Mouse (Mus musculus) intestine, postnatal 0 days (tissue): Measurements from ENCODE around the gene Ppm1f. TPM values are rescaled to one million over a fixed set of nuclear protein-coding genes. Genes with fewer than 3 reads are reported as not detected.
A peak's percentile ranks its signal among the peaks of the same experiment; 100 is the strongest.

Experiments
- ATAC-seq: fragments of 200-750 bp; cut with Nextera tagmentation; 2 replicates; pipeline ENCODE4 v1.8.0; 2017; ENCODE audit warnings: mild to moderate bottlenecking, moderate TSS enrichment, moderate library complexity
- H3K27ac ChIP-seq: fragments of 300-500 bp; sonication (generic); 2 replicates; pipeline ENCODE4 v1.5.1; 2014; ENCODE audit warnings: mild to moderate bottlenecking, low read depth, low read length, moderate library complexity
- H3K27me3 ChIP-seq: fragments of 300-500 bp; sonication (generic); replicated peaks from 2 replicates; pipeline ENCODE4 v1.6.1; 2014; ENCODE audit warnings: low read length, mixed read lengths; ENCODE audit not compliant: control insufficient read depth, insufficient read depth
- H3K36me3 ChIP-seq: fragments of 300-500 bp; sonication (generic); 2 replicates; pipeline ENCODE4 v1.6.1; 2014; ENCODE audit warnings: mild to moderate bottlenecking, moderate library complexity; ENCODE audit not compliant: control insufficient read depth, insufficient read depth
- H3K4me1 ChIP-seq: fragments of 300-500 bp; sonication (generic); replicated peaks from 2 replicates; pipeline ENCODE4 v1.6.1; 2014; ENCODE audit warnings: antibody characterized with exemption, low read length, mixed read lengths; ENCODE audit not compliant: control insufficient read depth, insufficient read depth
- H3K4me2 ChIP-seq: fragments of 300-500 bp; sonication (generic); replicated peaks from 2 replicates; pipeline ENCODE4 v1.6.1; 2014; ENCODE audit warnings: low read depth, mild to moderate bottlenecking, moderate library complexity
- H3K4me3 ChIP-seq: fragments of 300-500 bp; sonication (generic); 2 replicates; pipeline ENCODE4 v1.5.1; 2014; ENCODE audit warnings: low read depth, low read length
- H3K9ac ChIP-seq: fragments of 300-500 bp; sonication (generic); 2 replicates; pipeline ENCODE4 v1.6.1; 2014; ENCODE audit warnings: mild to moderate bottlenecking, low read depth, low read length
- H3K9me3 ChIP-seq: fragments of 300-500 bp; sonication (generic); 2 replicates; pipeline ENCODE4 v1.6.1; 2016; ENCODE audit warnings: mixed run types; ENCODE audit not compliant: control insufficient read depth
- CTCF ChIP-seq: sonication (generic); IDR thresholded peaks from 2 replicates; pipeline ENCODE4 v1.5.1; 2016; ENCODE audit warnings: low read depth, mild to moderate bottlenecking, control low read depth, antibody characterized with exemption, moderate library complexity
- WGBS: fragments of 180-500 bp; shearing (Covaris S2); extraction: QIAGEN DNeasy Blood & Tissue Kit; methylation state at CpG from one replicate; pipeline ENCODE4 v1.1.7; 2014; 5-methylcytosine and 5-hydroxymethylcytosine counted together
- polyA plus RNA-seq: library from polyadenylated mRNA; unstranded; fragments of >200 nt; fragmentation: Nextera tagmentation; extraction: Ambion mirVana; gene quantifications from 2 replicates; pipeline ENCODE4 v1.2.1, GENCODE M21; 2015

The Ppm1f gene
- polyA plus RNA-seq, 1 experiment from 2014 or later, result 4.8 TPM

DNA sequence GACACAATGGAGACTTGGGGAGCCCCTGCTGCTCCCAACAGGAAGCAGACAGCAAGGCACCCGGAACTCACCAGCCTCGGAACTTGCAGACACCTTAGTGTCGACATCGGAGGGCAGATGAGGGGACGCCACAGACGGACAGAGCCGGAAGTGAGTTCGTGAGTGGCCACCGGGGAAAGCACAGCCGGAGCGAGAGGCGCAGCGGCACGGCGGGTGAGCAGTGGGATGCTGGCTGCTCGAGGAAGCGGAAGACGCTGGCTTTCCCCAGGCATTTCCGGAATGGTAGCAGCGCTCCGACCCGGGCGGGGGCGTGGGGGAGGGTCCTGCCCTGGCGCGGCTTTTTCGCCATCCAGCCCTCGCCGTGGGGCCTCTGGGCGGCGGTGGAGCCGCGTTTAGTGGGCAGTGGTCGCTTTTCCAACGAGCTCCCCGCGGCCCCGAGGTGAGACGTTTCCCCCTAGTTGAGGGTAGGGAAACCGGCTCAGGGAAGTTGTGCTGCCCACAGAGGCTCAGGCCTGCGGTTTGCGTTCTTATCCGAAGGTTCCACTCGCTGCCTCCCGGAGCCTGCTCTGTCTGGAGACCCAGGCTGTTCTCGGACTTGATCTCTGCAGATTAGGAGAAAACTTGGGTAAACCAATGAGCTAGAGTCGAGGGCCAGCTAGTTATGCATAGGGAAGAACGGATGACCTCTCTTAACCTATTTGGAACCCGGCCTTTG is 25.5 kb upstream of the Ppm1f start, which contains the start of the genes Top3b and Vpreb1:
Top3b (plus strand) TSS at position 120 of the 715 bp plus-strand sequence.
Vpreb1 (minus strand) TSS at position 227 of the 715 bp plus-strand sequence.
- Histone ChIP-seq H3K9me3 (no peaks in the 10 kb centered on the region), H3K36me3 (no peaks in the 10 kb centered on the region), H3K4me2 (peak within 1 kb of the TSS; percentile 82), H3K4me3 (peak within 1 kb of the TSS; percentile 93), H3K4me1 (no peaks in the 10 kb centered on the region), H3K27ac (peak within 1 kb of the TSS; percentile 96), H3K9ac (peak within 1 kb of the TSS; percentile 88), H3K27me3 (no peaks in the 10 kb centered on the region)
- TF ChIP-seq CTCF, result peak; percentile 51
- peak; percentile 96 for ATAC-seq
- WGBS, result under 1% methylated on average over 48 of the region's 49 CpGs

GRCm38 (mm10) chr16:16879025-16879424 is 17.2 kb upstream of the Ppm1f start:
- H3K9me3 ChIP-seq, result no peaks in the 10 kb centered on the region
- TF ChIP-seq CTCF, result no peak
- H3K36me3 ChIP-seq, result peaks cover 62% of the 10 kb centered on the region
- H3K4me1 ChIP-seq, result no peaks in the 10 kb centered on the region
- WGBS, result 97% methylated on average over 5 of the region's 5 CpGs
- H3K4me3 ChIP-seq, result no peak overlapping the region
- no peak overlapping the region for H3K4me2 ChIP-seq
- no peak overlapping the region for H3K27ac ChIP-seq
- no peak overlapping the region for H3K9ac ChIP-seq
- H3K27me3 ChIP-seq, result no peaks in the 10 kb centered on the region
- ATAC-seq, result no peak

- TF ChIP-seq CTCF, result no peak
- no peak overlapping the region for H3K4me2 ChIP-seq
- no peaks in the 10 kb centered on the region for H3K4me1 ChIP-seq
- H3K9ac ChIP-seq, result no peak overlapping the region
- H3K36me3 ChIP-seq, result peaks cover 98% of the 10 kb centered on the region
- H3K4me3 ChIP-seq, result no peak overlapping the region
- ATAC-seq, result no peak
- H3K27ac ChIP-seq, result no peak overlapping the region
- H3K27me3 ChIP-seq, result no peaks in the 10 kb centered on the region
- no peaks in the 10 kb centered on the region for H3K9me3 ChIP-seq
- 92% methylated on average over 1 of the region's 1 CpGs for WGBS
These were observed 7.9 kb upstream of the Ppm1f start for GRCm38 (mm10) chr16:16888341-16888740.

DNA sequence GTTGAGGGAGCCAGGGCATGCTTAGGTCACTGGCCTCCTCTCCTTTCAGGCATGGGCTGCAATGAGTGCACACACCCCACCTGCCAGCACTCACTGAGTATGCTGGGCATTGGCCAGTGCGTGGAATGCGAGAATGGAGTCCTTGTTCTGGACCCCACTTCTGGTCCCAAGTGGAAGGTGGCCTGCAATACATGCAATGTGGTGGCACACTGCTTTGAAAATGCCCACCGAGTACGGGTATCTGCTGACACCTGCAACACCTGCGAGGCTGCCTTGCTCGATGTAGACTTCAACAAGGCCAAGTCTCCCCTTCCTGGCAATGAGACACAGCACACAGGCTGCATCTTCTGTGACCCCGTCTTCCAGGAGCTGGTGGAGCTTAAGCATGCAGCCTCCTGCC is 3.9 kb upstream of the Ppm1f start:
- no peak overlapping the region for H3K4me3 ChIP-seq
- no peak for TF ChIP-seq CTCF
- H3K4me1 ChIP-seq, result no peaks in the 10 kb centered on the region; the same call in 1 of the 2 replicates
- 91% methylated on average over 7 of the region's 7 CpGs for WGBS
- no peaks in the 10 kb centered on the region for H3K9me3 ChIP-seq
- H3K27me3 ChIP-seq, result no peaks in the 10 kb centered on the region
- H3K4me2 ChIP-seq, result no peak overlapping the region
- ATAC-seq, result no peak
- peaks cover 64% of the 10 kb centered on the region for H3K36me3 ChIP-seq
- no peak overlapping the region for H3K27ac ChIP-seq
- H3K9ac ChIP-seq, result no peak overlapping the region

DNA sequence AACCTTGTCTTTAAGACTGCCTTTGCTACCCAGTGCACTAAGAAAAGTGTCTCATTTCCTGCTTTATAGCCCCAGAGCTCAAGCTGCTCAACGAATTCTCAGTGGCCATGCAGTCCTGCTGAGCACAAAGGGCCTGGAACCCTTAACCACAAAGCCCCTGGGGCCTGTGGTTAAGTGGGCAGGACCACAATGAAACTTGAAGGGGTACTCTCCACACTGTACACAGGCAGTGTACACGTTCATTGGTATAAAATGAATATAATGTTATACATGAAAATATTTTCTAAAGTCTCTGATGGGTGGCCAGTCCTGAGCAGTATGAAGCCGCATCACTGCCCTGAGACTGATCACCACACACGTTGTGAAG is 271 bp upstream of the Ppm1f start:
- H3K9ac ChIP-seq, result no peak overlapping the region
- WGBS, result 26% methylated on average over 4 of the region's 4 CpGs
- H3K4me2 ChIP-seq, result no peak overlapping the region; the same call in 1 of the 2 replicates
- H3K9me3 ChIP-seq, result no peaks in the 10 kb centered on the region
- no peak overlapping the region for H3K4me3 ChIP-seq
- ATAC-seq, result no peak
- H3K4me1 ChIP-seq, result no peaks in the 10 kb centered on the region; the same call in none of the 2 replicates
- no peak for TF ChIP-seq CTCF
- peaks cover 28% of the 10 kb centered on the region for H3K36me3 ChIP-seq
- H3K27me3 ChIP-seq, result no peaks in the 10 kb centered on the region
- no peak overlapping the region; the same call in 1 of the 2 replicates for H3K27ac ChIP-seq

DNA sequence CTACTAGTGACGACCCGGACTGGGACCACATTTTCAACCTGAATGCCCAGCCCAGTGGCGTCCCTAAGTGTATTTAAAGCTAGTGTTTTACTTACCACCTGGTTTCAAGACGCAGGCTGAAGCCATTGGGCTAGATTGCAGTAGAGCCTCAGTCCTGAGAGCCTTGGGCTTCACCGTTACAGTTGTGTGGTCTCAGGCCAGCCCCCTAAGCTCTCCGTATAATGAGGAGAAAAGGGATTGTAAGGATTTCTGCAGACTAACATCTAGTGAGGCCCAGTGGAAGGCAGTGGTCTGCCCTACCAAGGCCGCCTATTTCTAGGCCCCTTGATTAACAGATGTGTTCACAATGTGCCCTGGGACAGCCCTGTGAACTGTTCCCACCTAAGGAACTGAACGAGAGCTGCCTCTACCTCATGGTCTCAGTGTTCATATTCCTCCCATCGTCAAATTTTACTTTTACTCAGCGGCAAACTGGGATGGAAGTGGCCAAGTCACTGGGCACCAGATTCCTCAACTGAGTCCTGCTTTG is 851 bp downstream of the Ppm1f start:
- Histone ChIP-seq H3K4me1 (no peaks in the 10 kb centered on the region; the same call in none of the 2 replicates), H3K27me3 (no peaks in the 10 kb centered on the region), H3K27ac (no peak overlapping the region; the same call in 1 of the 2 replicates), H3K4me2 (peak overlapping the region; percentile 81), H3K9ac (peak overlapping the region; percentile 59), H3K4me3 (peak overlapping the region; percentile 59), H3K36me3 (peaks cover 17% of the 10 kb centered on the region), H3K9me3 (no peaks in the 10 kb centered on the region)
- WGBS, result 21% methylated on average over 10 of the region's 10 CpGs
- no peak for TF ChIP-seq CTCF
- ATAC-seq, result no peak
